Mouse (Mus musculus) MEL (cell line): ENCODE measurements around the gene 1700021F07Rik. TPM values are rescaled to one million over a fixed set of nuclear protein-coding genes. Genes with fewer than 3 reads are reported as not detected.

Experiments used
- DNase-seq: peaks from one replicate; pipeline ENCODE4 v3.0.0; 2011; ENCODE audit warnings: low read depth, low spot score
- H3K27ac ChIP-seq: 2 replicates; pipeline ENCODE4 v1.5.1; 2012; ENCODE audit warnings: low read depth, mild to moderate bottlenecking, control low read depth, low read length, moderate library complexity; ENCODE audit not compliant: control insufficient read depth
- H3K27me3 ChIP-seq, 2 experiments: fragments of 150-350 bp in 1 of 2; sonication (generic) in 1 of 2; 2 replicates each; pipeline ENCODE4 v1.6.1; 2012; ENCODE audit warnings: low read length in 2 of 2, mild to moderate bottlenecking in 2 of 2, improper control_type of control experiment in 1 of 2, moderate library complexity in 1 of 2; ENCODE audit not compliant: insufficient read depth in 2 of 2, control insufficient read depth in 1 of 2
- H3K36me3 ChIP-seq, 2 experiments: 2 replicates each; pipeline ENCODE4 v1.6.1; 2012 to 2014; ENCODE audit warnings: low read length in 2 of 2, improper control_type of control experiment in 1 of 2, inconsistent platforms in 1 of 2, mild to moderate bottlenecking in 1 of 2; ENCODE audit not compliant: insufficient read depth in 2 of 2, control insufficient read depth in 1 of 2
- H3K4me1 ChIP-seq, 2 experiments: fragments of 150-350 bp in 1 of 2; sonication (generic) in 1 of 2; 2 replicates each; pipeline ENCODE4 v1.6.1; 2012; ENCODE audit warnings: low read length in 2 of 2, improper control_type of control experiment in 1 of 2, mild to moderate bottlenecking in 1 of 2; ENCODE audit not compliant: insufficient read depth in 2 of 2, control insufficient read depth in 1 of 2
- H3K4me3 ChIP-seq, 2 experiments: fragments of 150-350 bp in 1 of 2; sonication (generic) in 1 of 2; 2 replicates each; pipeline ENCODE4 v1.5.1; 2012; ENCODE audit warnings: low read depth in 2 of 2, low read length in 2 of 2, mild to moderate bottlenecking in 2 of 2, moderate library complexity in 2 of 2, control low read depth in 1 of 2, improper control_type of control experiment in 1 of 2; ENCODE audit not compliant: control insufficient read depth in 1 of 2, insufficient read depth in 1 of 2
- H3K79me2 ChIP-seq: 2 replicates; pipeline ENCODE4 v1.6.1; 2012; ENCODE audit warnings: mild to moderate bottlenecking, low read length, moderate library complexity; ENCODE audit not compliant: control insufficient read depth, poor library complexity, insufficient read depth
- H3K9ac ChIP-seq: 2 replicates; pipeline ENCODE4 v1.6.1; 2012; ENCODE audit warnings: low read depth, mild to moderate bottlenecking, control low read depth, low read length, moderate library complexity; ENCODE audit not compliant: control insufficient read depth, poor library complexity, severe bottlenecking
- H3K9me3 ChIP-seq: fragments of 150-350 bp; sonication (generic); replicated peaks from 2 replicates; pipeline ENCODE4 v1.6.1; 2012; ENCODE audit warnings: mild to moderate bottlenecking, low read length, improper control_type of control experiment, moderate library complexity; ENCODE audit not compliant: insufficient read depth
- CTCF ChIP-seq, 3 experiments: IDR thresholded peaks in 2 of 3; conservative IDR thresholded peaks in 1 of 3; 2 replicates each; pipeline ENCODE4 v1.5.1; 2011 to 2012; ENCODE audit warnings: low read length in 3 of 3, low read depth in 2 of 3, mild to moderate bottlenecking in 2 of 3, improper control_type of control experiment in 1 of 3, inconsistent platforms in 1 of 3, mixed read lengths in 1 of 3, moderate library complexity in 1 of 3; ENCODE audit not compliant: control insufficient read depth in 1 of 3, insufficient read depth in 1 of 3, poor library complexity in 1 of 3, severe bottlenecking in 1 of 3
- ELF1 ChIP-seq: IDR thresholded peaks from 2 replicates; pipeline ENCODE4 v1.6.1; 2014; ENCODE audit warnings: low read depth, mild to moderate bottlenecking, inconsistent platforms, low read length, improper control_type of control experiment, moderate library complexity
- GABPA ChIP-seq: IDR thresholded peaks from 2 replicates; pipeline ENCODE4 v1.6.1; 2012; ENCODE audit warnings: low read depth, mild to moderate bottlenecking, inconsistent platforms, low read length, improper control_type of control experiment, moderate library complexity
- MAFK ChIP-seq: IDR thresholded peaks from 2 replicates; pipeline ENCODE4 v1.6.1; 2011; ENCODE audit warnings: low read depth, mild to moderate bottlenecking, low read length, improper control_type of control experiment, borderline replicate concordance
- MAX ChIP-seq: IDR thresholded peaks from 2 replicates; pipeline ENCODE4 v1.6.1; 2011; ENCODE audit warnings: low read length, improper control_type of control experiment
- MXI1 ChIP-seq: IDR thresholded peaks from 2 replicates; pipeline ENCODE4 v1.6.1; 2011; ENCODE audit warnings: mild to moderate bottlenecking, low read depth, low read length, improper control_type of control experiment
- MYC ChIP-seq: IDR thresholded peaks from 2 replicates; pipeline ENCODE4 v1.6.1; 2011; ENCODE audit warnings: low read depth, mild to moderate bottlenecking, low read length, improper control_type of control experiment, moderate library complexity
- NELFE ChIP-seq: IDR thresholded peaks from 2 replicates; pipeline ENCODE4 v1.6.1; 2011; ENCODE audit warnings: low read depth, low read length, improper control_type of control experiment
- NRF1 ChIP-seq: IDR thresholded peaks from 2 replicates; pipeline ENCODE4 v1.6.1; 2014; ENCODE audit warnings: low read depth, mild to moderate bottlenecking, inconsistent platforms, low read length, improper control_type of control experiment, moderate library complexity; ENCODE audit not compliant: poor library complexity, insufficient read depth, severe bottlenecking
- POLR2AphosphoS2 ChIP-seq: IDR thresholded peaks from 2 replicates; pipeline ENCODE4 v1.6.1; 2011; ENCODE audit warnings: low read length, improper control_type of control experiment
- POLR2AphosphoS5 ChIP-seq: IDR thresholded peaks from 2 replicates; pipeline ENCODE4 v1.6.1; 2012; ENCODE audit warnings: low read depth, borderline replicate concordance, mild to moderate bottlenecking, inconsistent platforms, low read length, moderate library complexity, mixed read lengths
- RAD21 ChIP-seq: IDR thresholded peaks from 2 replicates; pipeline ENCODE4 v1.6.1; 2011; ENCODE audit warnings: mild to moderate bottlenecking, low read depth, low read length, improper control_type of control experiment
- RCOR1 ChIP-seq: IDR thresholded peaks from 2 replicates; pipeline ENCODE4 v1.6.1; 2012; ENCODE audit warnings: low read depth, mild to moderate bottlenecking, inconsistent platforms, low read length, improper control_type of control experiment
- SMC3 ChIP-seq: IDR thresholded peaks from 2 replicates; pipeline ENCODE4 v1.6.1; 2011; ENCODE audit warnings: low read depth, low read length, improper control_type of control experiment
- TAL1 ChIP-seq: IDR thresholded peaks from 2 replicates; pipeline ENCODE4 v1.6.1; 2012; ENCODE audit warnings: mild to moderate bottlenecking, inconsistent platforms, low read length, moderate library complexity, mixed read lengths
- TBP ChIP-seq: IDR thresholded peaks from 2 replicates; pipeline ENCODE4 v1.8.0; 2011; ENCODE audit warnings: low read depth, low read length, improper control_type of control experiment
- TCF12 ChIP-seq: IDR thresholded peaks from 2 replicates; pipeline ENCODE4 v1.6.1; 2014; ENCODE audit warnings: low read depth, mild to moderate bottlenecking, inconsistent platforms, low read length, improper control_type of control experiment, moderate library complexity
- UBTF ChIP-seq: IDR thresholded peaks from 2 replicates; pipeline ENCODE4 v1.6.1; 2012; ENCODE audit warnings: low read depth, mild to moderate bottlenecking, inconsistent platforms, low read length, improper control_type of control experiment, moderate library complexity, borderline replicate concordance; ENCODE audit not compliant: insufficient read depth
- USF1 ChIP-seq: IDR thresholded peaks from 2 replicates; pipeline ENCODE4 v1.6.1; 2014; ENCODE audit warnings: low read depth, mild to moderate bottlenecking, inconsistent platforms, low read length, improper control_type of control experiment, moderate library complexity
- USF2 ChIP-seq, 2 experiments: IDR thresholded peaks; 2 replicates each; pipeline ENCODE4 v1.6.1; 2011 to 2012; ENCODE audit warnings: improper control_type of control experiment in 2 of 2, low read length in 2 of 2, borderline replicate concordance in 1 of 2, inconsistent platforms in 1 of 2, low read depth in 1 of 2, mild to moderate bottlenecking in 1 of 2; ENCODE audit not compliant: insufficient read depth in 1 of 2
- ZMIZ1 ChIP-seq: IDR thresholded peaks from 2 replicates; pipeline ENCODE4 v1.6.1; 2012; ENCODE audit warnings: low read depth, mild to moderate bottlenecking, inconsistent platforms, low read length, improper control_type of control experiment, moderate library complexity
- polyA plus RNA-seq, 2 experiments: library from polyadenylated mRNA; stranded (reverse) in 1 of 2; unstranded in 1 of 2; fragments of >175 nt in 1 of 2; fragments of >200 nt in 1 of 2; gene quantifications; 2 replicates each; pipeline versions ENCODE4 v1.2.1 to v1.2.4; 2012; ENCODE audit warnings: low replicate concordance in 2 of 2, low read depth in 1 of 2; ENCODE audit not compliant: insufficient read length in 2 of 2, insufficient read depth in 1 of 2, missing spikeins in 1 of 2
- total RNA-seq: library from RNA; depleted of rRNA; stranded (reverse); fragments of 300-350 nt; gene quantifications from 2 replicates; pipeline ENCODE4 v1.2.3, GENCODE M21; 2012

1700021F07Rik gene
- total and polyA plus RNA-seq, 3 experiments = not detected

GRCm38 (mm10) chr2:173532711-173533462 is 10.5 kb downstream of the 1700021F07Rik start:
- Histone ChIP-seq H3K9ac (no peak overlapping the region), H3K4me1 (no peaks in the 10 kb centered on the region), H3K27ac (no peak overlapping the region), H3K9me3 (no peaks in the 10 kb centered on the region), H3K4me3 (no peak overlapping the region), H3K27me3 (no peaks in the 10 kb centered on the region), H3K36me3 (no peaks in the 10 kb centered on the region), H3K79me2 (no peaks in the 10 kb centered on the region)
- DNase-seq = no peak
- no peak for TF ChIP-seq NRF1

- H3K27me3 ChIP-seq = no peaks in the 10 kb centered on the region
- TF ChIP-seq USF2 (IDR thresholded peaks at IDR 0.05; ENCODE audit: borderline replicate concordance in 1 of 2, insufficient read depth in 1 of 2, low read depth in 1 of 2, low read length in 2 of 2) (no peak), SMC3 (no peak), MAX (no peak), NELFE (no peak), RCOR1 (no peak), TCF12 (no peak)
- H3K4me3 ChIP-seq = no peak overlapping the region
- no peaks in the 10 kb centered on the region for H3K4me1 ChIP-seq
- H3K36me3 ChIP-seq = no peaks in the 10 kb centered on the region
- H3K9ac ChIP-seq = no peak overlapping the region
- no peaks in the 10 kb centered on the region for H3K79me2 ChIP-seq
- no peaks in the 10 kb centered on the region for H3K9me3 ChIP-seq
- DNase-seq = no peak
- H3K27ac ChIP-seq = no peak overlapping the region
These were observed 12.2 kb downstream of the 1700021F07Rik start for GRCm38 (mm10) chr2:173534581-173534980.

GRCm38 (mm10) chr2:173535390-173535789 is 13.0 kb downstream of the 1700021F07Rik start:
- no peaks in the 10 kb centered on the region for H3K9me3 ChIP-seq
- H3K9ac ChIP-seq = no peak overlapping the region
- H3K27ac ChIP-seq = no peak overlapping the region
- TF ChIP-seq NELFE = no peak
- TF ChIP-seq ZMIZ1 = no peak
- TF ChIP-seq RAD21 = no peak
- TF ChIP-seq ELF1 = no peak
- no peak for TF ChIP-seq POLR2AphosphoS2
- no peak for TF ChIP-seq NRF1
- no peak for TF ChIP-seq MXI1
- TF ChIP-seq POLR2AphosphoS5 = no peak
- TF ChIP-seq GABPA = no peak
- TF ChIP-seq TBP = no peak
- no peak for TF ChIP-seq MAFK
- no peak for TF ChIP-seq USF1
- no peak for TF ChIP-seq MYC
- TF ChIP-seq TAL1 = no peak
- TF ChIP-seq UBTF = no peak
- no peak for TF ChIP-seq RCOR1
- no peak for TF ChIP-seq CTCF (IDR thresholded peaks at IDR 0.05 in 2 of 3, conservative IDR thresholded peaks at IDR 0.05 in 1 of 3; ENCODE audit: control insufficient read depth in 1 of 3, insufficient read depth in 1 of 3, low read depth in 2 of 3, low read length in 3 of 3, poor library complexity in 1 of 3, severe bottlenecking in 1 of 3)
- TF ChIP-seq, all 39 proteins: peak for 0
- no peak overlapping the region for H3K4me3 ChIP-seq
- no peaks in the 10 kb centered on the region for H3K27me3 ChIP-seq
- DNase-seq = no peak
- H3K4me1 ChIP-seq = no peaks in the 10 kb centered on the region
- no peaks in the 10 kb centered on the region for H3K79me2 ChIP-seq
- H3K36me3 ChIP-seq = no peaks in the 10 kb centered on the region
